Mouse (Mus musculus) embryo, embryonic 11 days (tissue): ENCODE measurements around the gene Zdhhc6.
A peak's percentile ranks its signal among the peaks of the same experiment; 100 is the strongest.

Experiments used
- DNase-seq: peaks from one replicate; pipeline ENCODE4 v3.0.0-alpha.2; 2015

Zdhhc6 gene

GRCm38 (mm10) chr19:55299378-55299777 lies 16.5 kb downstream of the Zdhhc6 start:
- no peak for DNase-seq

GRCm38 (mm10) chr19:55297961-55298360 lies 17.9 kb downstream of the Zdhhc6 start:
- DNase-seq = no peak

GRCm38 (mm10) chr19:55297489-55297888 lies 18.3 kb downstream of the Zdhhc6 start:
- DNase-seq = no peak

GRCm38 (mm10) chr19:55296301-55296700 lies 19.5 kb downstream of the Zdhhc6 start:
- no peak for DNase-seq

GRCm38 (mm10) chr19:55295556-55295955 lies 20.3 kb downstream of the Zdhhc6 start:
- DNase-seq = no peak

GRCm38 (mm10) chr19:55295075-55295474 lies 20.8 kb downstream of the Zdhhc6 start:
- DNase-seq = no peak

- DNase-seq = peak; percentile 9
These were observed 22.7 kb downstream of the Zdhhc6 start for GRCm38 (mm10) chr19:55293175-55293574.

GRCm38 (mm10) chr19:55292210-55292850 lies 23.5 kb downstream of the Zdhhc6 start:
- DNase-seq = no peak

GRCm38 (mm10) chr19:55290621-55291270 lies 25.1 kb downstream of the Zdhhc6 start:
- DNase-seq = no peak

- DNase-seq = no peak
These were observed 26.9 kb downstream of the Zdhhc6 start for GRCm38 (mm10) chr19:55288974-55289373.

- DNase-seq = no peak
These were observed 29.8 kb downstream of the Zdhhc6 start for GRCm38 (mm10) chr19:55286034-55286433.

- no peak for DNase-seq
These were observed 31.7 kb downstream of the Zdhhc6 start for GRCm38 (mm10) chr19:55284093-55284492.

GRCm38 (mm10) chr19:55276770-55277169 lies 39.1 kb downstream of the Zdhhc6 start:
- DNase-seq = no peak

- no peak for DNase-seq
These were observed 39.7 kb downstream of the Zdhhc6 start for GRCm38 (mm10) chr19:55276100-55276499.

- DNase-seq = no peak
These were observed 42.5 kb downstream of the Zdhhc6 start for GRCm38 (mm10) chr19:55273340-55273739.

GRCm38 (mm10) chr19:55271448-55271847 lies 44.4 kb downstream of the Zdhhc6 start:
- peak; percentile 14 for DNase-seq

GRCm38 (mm10) chr19:55269051-55269450 lies 46.8 kb downstream of the Zdhhc6 start:
- DNase-seq = no peak

GRCm38 (mm10) chr19:55268150-55268549 lies 47.7 kb downstream of the Zdhhc6 start:
- DNase-seq = no peak

GRCm38 (mm10) chr19:55266786-55267185 lies 49.0 kb downstream of the Zdhhc6 start:
- no peak for DNase-seq

GRCm38 (mm10) chr19:55265269-55265668 lies 50.6 kb downstream of the Zdhhc6 start:
- DNase-seq = no peak

GRCm38 (mm10) chr19:55260389-55261184 lies 55.2 kb downstream of the Zdhhc6 start:
- DNase-seq = no peak

GRCm38 (mm10) chr19:55258514-55258913 lies 57.3 kb downstream of the Zdhhc6 start:
- no peak for DNase-seq

- DNase-seq = no peak
These were observed 58.0 kb downstream of the Zdhhc6 start for GRCm38 (mm10) chr19:55257656-55258375.
